Mouse (Mus musculus) macrophage (primary cell): Measurements from ENCODE around the gene Rnf11. TPM values are rescaled to one million over a fixed set of nuclear protein-coding genes. Genes with fewer than 3 reads are reported as not detected.

ENCODE experiments used
- H3K27ac ChIP-seq: fragments of 350-480 bp; formaldehyde crosslinking; 2 replicates; pipeline ENCODE4 v1.9.0; 2021
- H3K36me3 ChIP-seq: fragments of 350-480 bp; formaldehyde crosslinking; 2 replicates; pipeline ENCODE4 v1.9.0; 2021; ENCODE audit errors: inconsistent target
- H3K4me3 ChIP-seq: fragments of 350-480 bp; formaldehyde crosslinking; 2 replicates; pipeline ENCODE4 v1.9.0; 2021; ENCODE audit errors: inconsistent target
- H3K79me2 ChIP-seq: fragments of 350-480 bp; formaldehyde crosslinking; 2 replicates; pipeline ENCODE4 v1.9.0; 2021; ENCODE audit errors: inconsistent target
- WGBS: methylation state at CpG from one replicate; pipeline ENCODE4 v1.1.7; 2026; ENCODE audit warnings: inconsistent platforms; ENCODE audit not compliant: missing documents; 5-methylcytosine and 5-hydroxymethylcytosine counted together
- polyA plus RNA-seq: library from polyadenylated mRNA; stranded (reverse); fragments of 250-400 nt; gene quantifications from 3 replicates; pipeline ENCODE4 v1.2.4, GENCODE M21; 2018; ENCODE audit warnings: inconsistent platforms

Rnf11 gene
- polyA plus RNA-seq, 1 experiment from 2014 or later: 43.7 TPM

- H3K27ac ChIP-seq: no peak overlapping the region
- no peaks in the 10 kb centered on the region for H3K36me3 ChIP-seq
- H3K4me3 ChIP-seq: no peak overlapping the region
- peaks cover 99% of the 10 kb centered on the region for H3K79me2 ChIP-seq
Measured at GRCm38 (mm10) chr4:109467687-109468086, 16.8 kb downstream of the Rnf11 start.

DNA sequence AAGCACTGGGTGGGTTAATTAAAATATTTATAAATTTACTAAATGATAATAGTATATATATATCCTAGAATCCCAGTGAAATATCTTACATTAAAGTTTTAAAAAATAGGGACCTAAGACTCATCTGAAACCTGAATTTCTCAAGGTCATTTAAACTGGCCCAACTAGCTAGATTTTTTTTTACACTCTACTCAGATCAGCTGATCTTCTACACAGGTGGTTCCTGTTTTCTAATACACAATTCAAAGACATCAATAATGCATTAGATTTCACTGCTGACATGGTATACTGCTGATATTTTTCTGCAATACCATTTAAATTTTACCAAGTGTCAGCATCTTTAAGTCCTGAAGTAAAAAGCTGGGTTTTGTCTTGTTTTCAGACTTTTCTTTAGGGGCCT lies 20.6 kb downstream of the Rnf11 start:
- Histone ChIP-seq H3K36me3 (no peaks in the 10 kb centered on the region), H3K27ac (no peak overlapping the region), H3K79me2 (peaks cover 99% of the 10 kb centered on the region), H3K4me3 (no peak overlapping the region)

GRCm38 (mm10) chr4:109460421-109461179 lies 23.9 kb downstream of the Rnf11 start:
- H3K27ac ChIP-seq: no peak overlapping the region
- H3K36me3 ChIP-seq: no peaks in the 10 kb centered on the region
- H3K79me2 ChIP-seq: peaks cover 85% of the 10 kb centered on the region
- H3K4me3 ChIP-seq: no peak overlapping the region
- WGBS: 83% methylated on average over 3 of the region's 3 CpGs

DNA sequence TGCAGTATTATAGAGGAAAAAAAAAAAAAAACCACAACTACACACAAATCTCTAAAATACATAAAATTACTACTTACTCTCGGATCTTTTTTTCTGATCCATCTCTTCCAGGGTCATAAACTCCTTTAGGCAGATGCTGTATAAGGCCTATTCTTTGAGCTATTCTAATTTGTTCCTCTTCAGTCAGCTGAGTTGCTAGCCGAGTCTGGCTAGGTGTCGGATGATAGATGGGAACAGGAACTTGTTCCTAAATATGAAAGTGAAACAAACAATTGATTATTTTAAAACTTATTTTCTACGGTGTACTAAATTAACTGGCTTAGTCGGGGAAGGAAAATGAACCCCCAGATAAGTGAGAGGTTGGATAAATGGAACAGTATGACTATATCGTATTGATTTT lies 27.7 kb downstream of the Rnf11 start:
- H3K79me2 ChIP-seq: peaks cover 48% of the 10 kb centered on the region
- peak overlapping the region; percentile 1; the same call in 1 of the 2 replicates for H3K27ac ChIP-seq
- 37% methylated on average over 6 of the region's 6 CpGs for WGBS
- H3K4me3 ChIP-seq: no peak overlapping the region
- no peaks in the 10 kb centered on the region; the same call in 1 of the 2 replicates for H3K36me3 ChIP-seq

DNA sequence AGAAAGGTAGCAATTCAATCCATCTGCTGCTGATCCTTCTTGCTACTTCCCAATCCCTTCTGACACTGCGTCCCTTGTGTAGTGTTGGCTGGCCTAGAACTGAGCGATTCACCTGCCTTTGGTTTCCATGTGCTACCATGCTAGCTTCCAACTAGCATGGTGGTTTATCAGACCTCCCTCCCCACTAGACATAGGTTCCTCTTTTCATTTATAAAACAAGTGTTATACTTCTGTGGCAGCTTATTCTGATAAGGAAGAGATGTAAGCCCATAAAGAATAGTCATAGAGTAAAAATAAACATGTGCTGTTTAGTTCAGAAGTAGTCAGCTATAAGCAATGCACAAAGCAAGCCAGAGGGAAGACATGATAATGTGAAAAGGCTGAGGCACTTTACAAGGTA lies 36.0 kb downstream of the Rnf11 start:
- Histone ChIP-seq H3K36me3 (no peaks in the 10 kb centered on the region; the same call in 1 of the 2 replicates), H3K27ac (no peak overlapping the region)
- WGBS: 43% methylated on average over 2 of the region's 2 CpGs

DNA sequence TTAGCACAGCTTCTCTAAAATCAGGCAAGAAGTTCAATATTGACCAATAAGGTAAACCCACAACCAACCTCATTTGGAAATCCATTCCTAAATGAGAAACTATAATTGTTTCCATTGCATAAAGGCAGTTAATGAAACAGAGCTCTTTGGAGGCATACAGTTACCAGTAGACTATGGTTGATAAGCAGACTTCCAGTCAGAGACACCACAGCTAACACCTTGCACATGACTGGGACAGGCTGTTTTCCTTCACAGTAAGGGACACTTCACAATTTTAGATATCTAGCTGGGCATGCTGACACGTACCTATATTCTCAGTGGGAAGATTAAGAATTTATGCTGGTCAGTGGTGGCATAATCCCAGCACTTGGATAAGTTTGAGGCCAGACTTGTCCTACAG lies 38.6 kb downstream of the Rnf11 start:
- no peaks in the 10 kb centered on the region for H3K79me2 ChIP-seq
- 88% methylated on average over 1 of the region's 1 CpGs for WGBS
- H3K27ac ChIP-seq: no peak overlapping the region
- no peak overlapping the region for H3K4me3 ChIP-seq
- no peaks in the 10 kb centered on the region for H3K36me3 ChIP-seq

More for the DNA sequence above, 36.0 kb downstream of the Rnf11 start:
- no peak overlapping the region for H3K4me3 ChIP-seq
- H3K79me2 ChIP-seq: no peaks in the 10 kb centered on the region

GRCm38 (mm10) chr4:109445397-109445796 lies 39.1 kb downstream of the Rnf11 start:
- WGBS: 64% methylated on average over 2 of the region's 2 CpGs
- Histone ChIP-seq H3K36me3 (no peaks in the 10 kb centered on the region), H3K4me3 (no peak overlapping the region), H3K79me2 (no peaks in the 10 kb centered on the region), H3K27ac (no peak overlapping the region)

GRCm38 (mm10) chr4:109444951-109445350 lies 39.6 kb downstream of the Rnf11 start:
- 69% methylated on average over 2 of the region's 2 CpGs for WGBS
- Histone ChIP-seq H3K4me3 (no peak overlapping the region), H3K79me2 (no peaks in the 10 kb centered on the region), H3K36me3 (no peaks in the 10 kb centered on the region), H3K27ac (no peak overlapping the region)

- WGBS: 91% methylated on average over 6 of the region's 6 CpGs
- H3K27ac ChIP-seq: no peak overlapping the region
- no peak overlapping the region for H3K4me3 ChIP-seq
- H3K79me2 ChIP-seq: no peaks in the 10 kb centered on the region
- H3K36me3 ChIP-seq: no peaks in the 10 kb centered on the region
Measured at GRCm38 (mm10) chr4:109444471-109444870, 40.1 kb downstream of the Rnf11 start.

DNA sequence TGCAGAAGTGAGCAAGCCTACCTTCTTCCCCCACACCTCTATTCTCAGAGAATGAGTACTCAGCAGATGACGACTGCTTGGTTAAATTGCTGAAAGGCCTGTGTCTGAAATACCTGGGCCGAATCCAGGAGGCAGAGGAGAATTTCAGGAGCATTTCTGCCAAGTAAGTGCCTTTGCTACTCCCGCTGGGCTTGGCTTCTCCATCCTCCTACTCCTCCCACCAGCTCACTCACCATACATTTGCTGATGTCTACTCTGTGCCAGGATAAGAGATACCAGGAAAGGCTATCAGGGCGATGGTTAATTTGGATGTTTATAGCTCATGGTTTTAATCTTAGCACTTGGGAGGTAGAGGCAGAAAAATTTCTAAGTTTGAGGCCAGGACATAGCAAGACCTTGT lies 41.9 kb downstream of the Rnf11 start:
- no peaks in the 10 kb centered on the region for H3K36me3 ChIP-seq
- 93% methylated on average over 4 of the region's 4 CpGs for WGBS
- no peaks in the 10 kb centered on the region for H3K79me2 ChIP-seq
- H3K27ac ChIP-seq: no peak overlapping the region
- H3K4me3 ChIP-seq: no peak overlapping the region

DNA sequence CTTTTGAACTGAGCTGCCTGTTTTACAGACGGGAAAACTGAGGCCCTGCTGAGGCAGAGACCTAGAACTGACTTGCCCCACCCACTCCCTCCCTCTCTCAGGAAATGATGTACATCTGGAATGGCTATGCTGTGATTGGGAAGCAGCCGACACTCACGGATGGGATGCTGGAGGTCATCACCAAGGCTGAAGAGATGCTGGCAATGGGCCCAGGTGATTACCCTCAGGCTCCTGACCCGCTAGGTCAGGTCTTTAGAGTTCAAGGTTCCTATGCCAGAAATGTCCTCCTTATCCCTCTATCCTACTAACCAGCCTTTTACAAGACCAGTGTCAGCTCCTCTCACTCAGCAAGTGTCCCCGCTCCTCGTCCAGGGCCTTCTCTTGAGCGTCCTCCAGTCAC lies 42.4 kb downstream of the Rnf11 start:
- Histone ChIP-seq H3K36me3 (no peaks in the 10 kb centered on the region), H3K79me2 (no peaks in the 10 kb centered on the region), H3K4me3 (no peak overlapping the region), H3K27ac (no peak overlapping the region)
- WGBS: 97% methylated on average over 7 of the region's 7 CpGs

- Histone ChIP-seq H3K36me3 (no peaks in the 10 kb centered on the region), H3K4me3 (no peak overlapping the region), H3K79me2 (no peaks in the 10 kb centered on the region), H3K27ac (no peak overlapping the region)
- 100% methylated on average over 3 of the region's 3 CpGs for WGBS
Measured at GRCm38 (mm10) chr4:109441000-109441399, 43.5 kb downstream of the Rnf11 start.

- no peaks in the 10 kb centered on the region for H3K36me3 ChIP-seq
- WGBS: 96% methylated on average over 5 of the region's 5 CpGs
- no peak overlapping the region for H3K27ac ChIP-seq
- no peak overlapping the region for H3K4me3 ChIP-seq
- H3K79me2 ChIP-seq: no peaks in the 10 kb centered on the region
Measured at GRCm38 (mm10) chr4:109440381-109440780, 44.1 kb downstream of the Rnf11 start.

DNA sequence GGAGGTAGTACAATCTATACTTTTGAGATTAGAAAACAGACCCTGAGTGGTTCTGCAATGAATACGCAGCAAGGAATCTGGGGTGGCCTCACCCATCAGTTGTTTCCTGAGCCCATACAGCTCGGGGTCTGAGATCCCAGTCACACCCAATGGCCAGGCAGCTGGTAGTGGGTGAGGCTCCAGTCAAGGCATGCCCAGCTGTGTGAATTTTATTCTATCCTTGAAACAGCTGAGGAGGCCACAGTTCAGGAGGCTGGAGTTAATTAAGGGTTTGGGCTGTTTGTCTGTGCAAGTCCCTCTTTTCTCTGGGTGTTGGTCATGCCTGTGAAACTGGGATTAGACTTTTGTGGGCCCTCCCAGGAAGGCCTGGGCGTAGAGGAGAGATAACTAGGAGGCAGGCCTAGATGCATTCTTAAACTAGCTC lies 44.7 kb downstream of the Rnf11 start:
- no peak overlapping the region for H3K4me3 ChIP-seq
- no peaks in the 10 kb centered on the region for H3K36me3 ChIP-seq
- H3K79me2 ChIP-seq: no peaks in the 10 kb centered on the region
- H3K27ac ChIP-seq: no peak overlapping the region
- WGBS: 81% methylated on average over 3 of the region's 3 CpGs

- Histone ChIP-seq H3K27ac (no peak overlapping the region), H3K36me3 (no peaks in the 10 kb centered on the region), H3K79me2 (no peaks in the 10 kb centered on the region), H3K4me3 (no peak overlapping the region)
- 73% methylated on average over 8 of the region's 8 CpGs for WGBS
Measured at GRCm38 (mm10) chr4:109439101-109439500, 45.4 kb downstream of the Rnf11 start.
